Mouse (Mus musculus) stomach, embryonic 14.5 days (tissue): ENCODE data around the gene Prl8a6. TPM values are rescaled to one million over a fixed set of nuclear protein-coding genes. Genes with fewer than 3 reads are reported as not detected.

Source experiments
- ATAC-seq: fragments of 200-750 bp; cut with Nextera tagmentation; 2 replicates; pipeline ENCODE4 v1.8.0; 2017; ENCODE audit warnings: low read depth, moderate TSS enrichment; ENCODE audit not compliant: insufficient number of reproducible peaks, insufficient read depth, low FRiP score
- H3K27ac ChIP-seq: fragments of 300-500 bp; sonication (generic); 2 replicates; pipeline ENCODE4 v1.5.1; 2014; ENCODE audit warnings: mild to moderate bottlenecking, low read length, moderate library complexity, mixed read lengths
- H3K27me3 ChIP-seq: fragments of 300-500 bp; sonication (generic); 2 replicates; pipeline ENCODE4 v1.6.1; 2014; ENCODE audit warnings: low read length, control low read depth, mixed read lengths; ENCODE audit not compliant: control insufficient read depth, insufficient read depth
- H3K36me3 ChIP-seq: fragments of 300-500 bp; sonication (generic); 2 replicates; pipeline ENCODE4 v1.6.1; 2014; ENCODE audit warnings: mild to moderate bottlenecking, control low read depth, low read length, moderate library complexity, mixed read lengths; ENCODE audit not compliant: control insufficient read depth, insufficient read depth
- H3K4me1 ChIP-seq: fragments of 300-500 bp; sonication (generic); 2 replicates; pipeline ENCODE4 v1.6.1; 2014; ENCODE audit warnings: low read length, control low read depth, mixed read lengths; ENCODE audit not compliant: control insufficient read depth, insufficient read depth
- H3K4me2 ChIP-seq: fragments of 300-500 bp; sonication (generic); replicated peaks from 2 replicates; pipeline ENCODE4 v1.6.1; 2014; ENCODE audit warnings: low read depth, low read length, control low read depth
- H3K4me3 ChIP-seq: fragments of 300-500 bp; sonication (generic); 2 replicates; pipeline ENCODE4 v1.5.1; 2014; ENCODE audit warnings: low read depth, low read length, control low read depth
- H3K9ac ChIP-seq: fragments of 300-500 bp; sonication (generic); replicated peaks from 2 replicates; pipeline ENCODE4 v1.6.1; 2014; ENCODE audit warnings: low read depth, mild to moderate bottlenecking, control low read depth, low read length, moderate library complexity, mixed read lengths
- H3K9me3 ChIP-seq: fragments of 300-500 bp; sonication (generic); 2 replicates; pipeline ENCODE4 v1.6.1; 2016; ENCODE audit warnings: low read depth, low read length, control low read depth; ENCODE audit not compliant: control insufficient read depth
- WGBS: fragments of 180-500 bp; shearing (Covaris S2); extraction: QIAGEN DNeasy Blood & Tissue Kit; methylation state at CpG from one replicate; pipeline ENCODE4 v1.1.7; 2014; 5-methylcytosine and 5-hydroxymethylcytosine counted together
- polyA plus RNA-seq: library from polyadenylated mRNA; unstranded; fragments of >200 nt; fragmentation: Nextera tagmentation; extraction: Ambion mirVana; gene quantifications from 2 replicates; pipeline ENCODE4 v1.2.1, GENCODE M21; 2014

Prl8a6 gene
- polyA plus RNA-seq, result not detected in 2 replicates

DNA sequence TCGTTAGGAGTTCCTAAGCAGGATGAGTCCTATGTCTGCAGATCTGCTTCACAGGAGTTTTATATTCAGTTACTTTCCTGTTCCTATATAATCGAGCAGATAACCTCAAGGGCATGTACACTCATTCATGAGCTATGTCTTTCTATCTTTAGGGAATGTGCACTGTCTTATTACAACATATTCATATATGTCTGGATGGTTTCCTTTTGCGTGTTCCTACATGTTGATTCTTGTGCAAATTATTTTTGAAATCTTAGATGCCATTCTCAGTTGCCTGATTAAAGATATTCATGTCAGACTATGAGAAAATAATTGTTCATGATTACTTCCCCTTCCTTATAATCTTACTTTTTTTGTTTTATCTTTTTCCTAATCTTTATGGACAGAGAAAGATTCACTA is at the start of gene Prl8a6:
TSS of gene Prl8a6 (minus strand) at position 101 of the 400 bp plus-strand sequence.
- H3K4me2 ChIP-seq, result no peak within 1 kb of the TSS
- no peaks in the 10 kb centered on the region for H3K4me1 ChIP-seq
- WGBS, result 85% methylated on average over 3 of the region's 3 CpGs
- H3K9me3 ChIP-seq, result no peaks in the 10 kb centered on the region
- H3K36me3 ChIP-seq, result no peaks in the 10 kb centered on the region
- no peaks in the 10 kb centered on the region for H3K27me3 ChIP-seq
- ATAC-seq, result no peak
- no peak within 1 kb of the TSS for H3K9ac ChIP-seq
- H3K4me3 ChIP-seq, result no peak within 1 kb of the TSS
- no peak within 1 kb of the TSS for H3K27ac ChIP-seq

- no peak for ATAC-seq
- no peaks in the 10 kb centered on the region for H3K36me3 ChIP-seq
- no peaks in the 10 kb centered on the region for H3K27me3 ChIP-seq
- no peak overlapping the region for H3K4me2 ChIP-seq
- 77% methylated on average over 1 of the region's 1 CpGs for WGBS
- H3K4me3 ChIP-seq, result no peak overlapping the region
- no peak overlapping the region for H3K27ac ChIP-seq
- H3K9me3 ChIP-seq, result no peaks in the 10 kb centered on the region
- no peaks in the 10 kb centered on the region for H3K4me1 ChIP-seq
- no peak overlapping the region for H3K9ac ChIP-seq
These were observed 5.3 kb downstream of the Prl8a6 start for GRCm38 (mm10) chr13:27433159-27433558.

GRCm38 (mm10) chr13:27413640-27414039 is 24.8 kb downstream of the Prl8a6 start:
- Histone ChIP-seq H3K4me3 (no peak overlapping the region), H3K9ac (no peak overlapping the region), H3K36me3 (no peaks in the 10 kb centered on the region), H3K27ac (no peak overlapping the region), H3K4me1 (no peaks in the 10 kb centered on the region), H3K9me3 (no peaks in the 10 kb centered on the region), H3K27me3 (no peaks in the 10 kb centered on the region), H3K4me2 (no peak overlapping the region)
- ATAC-seq, result no peak

DNA sequence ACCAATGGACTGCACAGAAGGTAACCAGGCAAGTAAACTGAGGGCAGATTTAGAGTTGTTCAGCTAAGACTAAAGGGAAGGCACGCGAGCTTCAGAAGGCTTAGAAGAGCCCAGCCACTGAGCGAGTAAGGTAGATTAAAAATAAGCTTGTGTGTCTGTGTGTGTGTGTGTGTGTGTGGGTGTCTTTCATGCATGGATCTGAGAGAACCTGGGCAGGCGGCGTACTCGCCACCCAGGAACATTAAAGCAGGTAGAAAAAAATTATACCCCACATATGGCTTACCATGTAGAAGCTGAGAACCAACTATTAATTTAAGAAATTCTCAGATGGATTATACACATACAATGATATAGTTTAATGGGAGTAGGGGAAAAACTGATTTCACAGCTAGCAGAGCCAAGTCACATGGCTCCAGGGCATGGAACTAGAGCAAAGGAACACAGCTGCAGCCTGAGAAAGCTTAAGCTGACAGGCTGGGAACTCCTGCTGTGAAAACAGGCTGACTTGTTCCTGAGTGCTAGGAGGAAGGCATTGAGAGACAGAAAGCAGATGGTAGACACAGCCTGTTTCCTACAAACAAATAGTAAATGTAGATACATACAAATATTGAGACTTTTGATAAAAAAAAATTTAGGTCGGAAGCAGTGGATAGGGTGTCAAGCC is 39.3 kb downstream of the Prl8a6 start:
- no peak overlapping the region for H3K4me2 ChIP-seq
- no peaks in the 10 kb centered on the region for H3K9me3 ChIP-seq
- 92% methylated on average over 7 of the region's 7 CpGs for WGBS
- no peak overlapping the region for H3K9ac ChIP-seq
- ATAC-seq, result no peak
- H3K27ac ChIP-seq, result no peak overlapping the region
- H3K4me1 ChIP-seq, result no peaks in the 10 kb centered on the region
- no peaks in the 10 kb centered on the region for H3K36me3 ChIP-seq
- no peaks in the 10 kb centered on the region for H3K27me3 ChIP-seq
- no peak overlapping the region for H3K4me3 ChIP-seq

- no peaks in the 10 kb centered on the region for H3K9me3 ChIP-seq
- no peak for ATAC-seq
- WGBS, result 68% methylated on average over 6 of the region's 6 CpGs
These were observed 47.7 kb downstream of the Prl8a6 start, which contains the start of gene Prl2b1 for GRCm38 (mm10) chr13:27390746-27391145. TSS of gene Prl2b1 (minus strand) at chr13:27390846.

More at GRCm38 (mm10) chr13:27390746-27391145, 47.7 kb downstream of the Prl8a6 start, which contains the start of gene Prl2b1:
- no peaks in the 10 kb centered on the region for H3K27me3 ChIP-seq
- no peak within 1 kb of the TSS for H3K27ac ChIP-seq
- H3K4me2 ChIP-seq, result no peak within 1 kb of the TSS
- H3K4me1 ChIP-seq, result no peaks in the 10 kb centered on the region
- no peak within 1 kb of the TSS for H3K4me3 ChIP-seq
- H3K9ac ChIP-seq, result no peak within 1 kb of the TSS
- H3K36me3 ChIP-seq, result no peaks in the 10 kb centered on the region

Other genes with a start within 250 kb of the Prl8a6 start
- not detected in 2 replicates for gene Prl3c1, start 242.0 kb downstream of the Prl8a6 start, polyA plus RNA-seq
- not detected in 2 replicates for gene Prl3b1, start 196.8 kb downstream of the Prl8a6 start, polyA plus RNA-seq
- not detected in 2 replicates for gene Prl3a1, start 179.3 kb downstream of the Prl8a6 start, polyA plus RNA-seq
- gene Prl6a1, start 126.1 kb downstream of the Prl8a6 start, polyA plus RNA-seq, result not detected in 2 replicates
- not detected in 2 replicates for gene Prl8a2, start 93.0 kb downstream of the Prl8a6 start, polyA plus RNA-seq
- gene Prl2b1, start 47.8 kb downstream of the Prl8a6 start, polyA plus RNA-seq, result not detected in 2 replicates
- gene Prl8a8, start 74.5 kb upstream of the Prl8a6 start, polyA plus RNA-seq, result not detected in 2 replicates
- not detected in 2 replicates for gene Prl8a9, start 125.9 kb upstream of the Prl8a6 start, polyA plus RNA-seq
- gene Prl8a1, start 143.5 kb upstream of the Prl8a6 start, polyA plus RNA-seq, result not detected in 2 replicates
- gene Prl7b1, start 171.9 kb upstream of the Prl8a6 start, polyA plus RNA-seq, result not detected in 2 replicates
- not detected in 2 replicates for gene Prl7a1, start 203.8 kb upstream of the Prl8a6 start, polyA plus RNA-seq
- not detected in 2 replicates for gene Prl7a2, start 229.3 kb upstream of the Prl8a6 start, polyA plus RNA-seq